Mouse (Mus musculus) embryo, embryonic 9.5 days (tissue): ENCODE results near the gene 7530416G11Rik.

Source experiments
- DNase-seq: peaks from one replicate; pipeline ENCODE4 v3.0.0-alpha.2; 2017; ENCODE audit errors: extremely low spot score

The 7530416G11Rik gene

GRCm38 (mm10) chr15:85479919-85480318 lies 23.1 kb downstream of the 7530416G11Rik start:
- DNase-seq = no peak

- DNase-seq = no peak
Observed at GRCm38 (mm10) chr15:85479365-85479764, 23.7 kb downstream of the 7530416G11Rik start.

GRCm38 (mm10) chr15:85477584-85477983 lies 25.4 kb downstream of the 7530416G11Rik start:
- peak; percentile 73 for DNase-seq

- no peak for DNase-seq
Observed at GRCm38 (mm10) chr15:85474697-85475096, 28.3 kb downstream of the 7530416G11Rik start.

GRCm38 (mm10) chr15:85469401-85469800 lies 33.6 kb downstream of the 7530416G11Rik start:
- no peak for DNase-seq

GRCm38 (mm10) chr15:85466456-85467067 lies 36.5 kb downstream of the 7530416G11Rik start:
- DNase-seq = no peak

GRCm38 (mm10) chr15:85464823-85465565 lies 38.0 kb downstream of the 7530416G11Rik start:
- DNase-seq = no peak

- peak; percentile 43 for DNase-seq
Observed at GRCm38 (mm10) chr15:85464190-85464589, 38.8 kb downstream of the 7530416G11Rik start.

GRCm38 (mm10) chr15:85463027-85463790 lies 39.8 kb downstream of the 7530416G11Rik start:
- DNase-seq = no peak

GRCm38 (mm10) chr15:85462138-85462537 lies 40.9 kb downstream of the 7530416G11Rik start:
- no peak for DNase-seq

GRCm38 (mm10) chr15:85461541-85461940 lies 41.5 kb downstream of the 7530416G11Rik start:
- peak; percentile 53 for DNase-seq

GRCm38 (mm10) chr15:85458631-85459082 lies 44.4 kb downstream of the 7530416G11Rik start:
- peak; percentile 28 for DNase-seq

- DNase-seq = no peak
Observed at GRCm38 (mm10) chr15:85457838-85458237, 45.2 kb downstream of the 7530416G11Rik start.

GRCm38 (mm10) chr15:85456891-85457290 lies 46.1 kb downstream of the 7530416G11Rik start:
- DNase-seq = no peak

GRCm38 (mm10) chr15:85446652-85447051 lies 56.4 kb downstream of the 7530416G11Rik start:
- DNase-seq = no peak
